Mouse (Mus musculus) CH12.LX (cell line): ENCODE measurements at regions not wholly inside any gene's neighbourhood (a gene's known extent, or its start where the extent isn't known, plus 50 kb on each side); places are given as distances from the start of the nearest gene placed in this dataset.

Experiments
- DNase-seq: peaks from one replicate; pipeline ENCODE4 v3.0.0-alpha.2; 2013; ENCODE audit errors: extremely low read depth
- H3K27ac ChIP-seq: 2 replicates; pipeline ENCODE4 v1.5.1; 2012; ENCODE audit warnings: low read depth, mild to moderate bottlenecking, control low read depth, moderate library complexity; ENCODE audit not compliant: insufficient read depth
- H3K27me3 ChIP-seq: replicated peaks from 2 replicates; pipeline ENCODE3; 2012; ENCODE audit warnings: inconsistent platforms
- H3K36me3 ChIP-seq, 2 experiments: replicated peaks in 1 of 2; 2 replicates each; pipeline versions ENCODE3 to v1.6.1; 2012; ENCODE audit warnings: inconsistent platforms in 1 of 2, low read length in 1 of 2, mild to moderate bottlenecking in 1 of 2, mixed read lengths in 1 of 2, moderate library complexity in 1 of 2; ENCODE audit not compliant: control insufficient read depth in 1 of 2, insufficient read depth in 1 of 2
- H3K4me1 ChIP-seq, 2 experiments: 2 replicates each; pipeline ENCODE4 v1.6.1; 2012; ENCODE audit warnings: inconsistent platforms in 1 of 2, moderate library complexity in 1 of 2; ENCODE audit not compliant: insufficient read depth in 2 of 2, control insufficient read depth in 1 of 2
- H3K4me2 ChIP-seq: 2 replicates; pipeline ENCODE4 v1.6.1; 2012; ENCODE audit warnings: low read depth, mild to moderate bottlenecking, control low read depth; ENCODE audit not compliant: poor library complexity, insufficient read depth, severe bottlenecking
- H3K4me3 ChIP-seq, 3 experiments: fragments of 150-350 bp in 1 of 3; sonication (generic) in 1 of 3; replicated peaks in 1 of 3; 2 replicates each; pipeline versions ENCODE3 to v1.5.1; 2011 to 2012; ENCODE audit warnings: low read depth in 2 of 3, low read length in 2 of 3, mild to moderate bottlenecking in 2 of 3, moderate library complexity in 2 of 3, control low read depth in 1 of 3, improper control_type of control experiment in 1 of 3, inconsistent platforms in 1 of 3, mixed read lengths in 1 of 3; ENCODE audit not compliant: poor library complexity in 1 of 3
- H3K79me2 ChIP-seq: replicated peaks from 2 replicates; pipeline ENCODE4 v1.6.1; 2012; ENCODE audit warnings: mild to moderate bottlenecking, moderate library complexity; ENCODE audit not compliant: control insufficient read depth, poor library complexity, insufficient read depth, severe bottlenecking; ENCODE audit errors: extremely low read depth
- H3K9ac ChIP-seq: 2 replicates; pipeline ENCODE4 v1.6.1; 2012; ENCODE audit warnings: low read depth, mild to moderate bottlenecking, control low read depth, moderate library complexity; ENCODE audit not compliant: insufficient read depth
- H3K9me3 ChIP-seq: replicated peaks from 2 replicates; pipeline ENCODE3; 2012; ENCODE audit warnings: low read length, inconsistent platforms, mixed read lengths
- BHLHE40 ChIP-seq: IDR thresholded peaks from 2 replicates; pipeline ENCODE4 v1.6.1; 2011; ENCODE audit warnings: mild to moderate bottlenecking, low read depth, low read length, improper control_type of control experiment
- CHD2 ChIP-seq: IDR thresholded peaks from 2 replicates; pipeline ENCODE4 v1.6.1; 2011; ENCODE audit warnings: low read length, improper control_type of control experiment
- EP300 ChIP-seq: IDR thresholded peaks from 2 replicates; pipeline ENCODE4 v1.6.1; 2011; ENCODE audit warnings: low read length, improper control_type of control experiment
- GABPA ChIP-seq: IDR thresholded peaks from 2 replicates; pipeline ENCODE4 v1.6.1; 2012; ENCODE audit warnings: low read depth, low read length, improper control_type of control experiment, inconsistent platforms; ENCODE audit not compliant: insufficient replicate concordance
- HCFC1 ChIP-seq: IDR thresholded peaks from 2 replicates; pipeline ENCODE4 v1.6.1; 2012; ENCODE audit warnings: low read depth, mild to moderate bottlenecking, inconsistent platforms, low read length, improper control_type of control experiment
- IRF4 ChIP-seq: IDR thresholded peaks from 2 replicates; pipeline ENCODE4 v1.6.1; 2014; ENCODE audit warnings: low read depth, mild to moderate bottlenecking, inconsistent platforms, low read length, improper control_type of control experiment
- KAT2A ChIP-seq: IDR thresholded peaks from 2 replicates; pipeline ENCODE4 v1.6.1; 2012; ENCODE audit warnings: low read length, improper control_type of control experiment, inconsistent platforms; ENCODE audit not compliant: insufficient replicate concordance
- MEF2A ChIP-seq: IDR thresholded peaks from 2 replicates; pipeline ENCODE4 v1.6.1; 2014; ENCODE audit warnings: low read depth, mild to moderate bottlenecking, inconsistent platforms, low read length, improper control_type of control experiment, borderline replicate concordance
- MXI1 ChIP-seq: IDR thresholded peaks from 2 replicates; pipeline ENCODE4 v1.6.1; 2011; ENCODE audit warnings: mild to moderate bottlenecking, low read depth, low read length, improper control_type of control experiment
- PAX5 ChIP-seq: IDR thresholded peaks from 2 replicates; pipeline ENCODE4 v1.6.1; 2012; ENCODE audit warnings: low read length, inconsistent platforms, mixed read lengths
- POLR2AphosphoS2 ChIP-seq: IDR thresholded peaks from 2 replicates; pipeline ENCODE4 v1.6.1; 2011; ENCODE audit warnings: low read depth, low read length, improper control_type of control experiment
- TCF12 ChIP-seq: IDR thresholded peaks from 2 replicates; pipeline ENCODE4 v1.6.1; 2014; ENCODE audit warnings: low read depth, mild to moderate bottlenecking, inconsistent platforms, low read length, improper control_type of control experiment
- ZC3H11A ChIP-seq: IDR thresholded peaks from 2 replicates; pipeline ENCODE4 v1.6.1; 2012; ENCODE audit warnings: low read depth, mild to moderate bottlenecking, inconsistent platforms, low read length, improper control_type of control experiment
- ZMIZ1 ChIP-seq: IDR thresholded peaks from 2 replicates; pipeline ENCODE4 v1.6.1; 2012; ENCODE audit warnings: low read depth, mild to moderate bottlenecking, inconsistent platforms, low read length, improper control_type of control experiment
- ZNF384 ChIP-seq: IDR thresholded peaks from 2 replicates; pipeline ENCODE4 v1.6.1; 2012; ENCODE audit warnings: low read depth, low read length, improper control_type of control experiment, inconsistent platforms
- dilution Hi-C: fragments of 300-500 bp; cut with MboI; formaldehyde crosslinking; loops from 2 replicates; pipeline ENCODE4 v1.14.3; 2020; ENCODE audit warnings: low sequenced_read_pairs; ENCODE audit not compliant: extremely low pct_unique_long_range_greater_than_20kb, extremely low pct_ligation_motif_present
- in situ Hi-C: fragments of 300-500 bp; cut with MboI; formaldehyde crosslinking; loops from 3 replicates; pipeline ENCODE4 v1.14.3; 2019; ENCODE audit warnings: low sequenced_read_pairs, low pct_ligation_motif_present, low pct_unique_long_range_greater_than_20kb, mixed read lengths

GRCm38 (mm10) chr13:112237917-112238316 lies 50.3 kb upstream of the Ankrd55 start:
- H3K27me3 ChIP-seq = no peaks in the 10 kb centered on the region
- H3K79me2 ChIP-seq = no peaks in the 10 kb centered on the region
- in situ Hi-C loops = no loop called here
- DNase-seq = no peak
- TF ChIP-seq GABPA = no peak
- TF ChIP-seq KAT2A = no peak
- no peak for TF ChIP-seq EP300
- no peak for TF ChIP-seq TCF12
- no peak for TF ChIP-seq CHD2
- no peak for TF ChIP-seq MEF2A
- TF ChIP-seq POLR2AphosphoS2 = no peak
- no peak for TF ChIP-seq HCFC1
- no peak for TF ChIP-seq PAX5
- no peak for TF ChIP-seq MXI1
- no peak for TF ChIP-seq ZC3H11A
- no peak for TF ChIP-seq ZNF384
- TF ChIP-seq ZMIZ1 = no peak
- TF ChIP-seq IRF4 = no peak
- no peak for TF ChIP-seq BHLHE40
- no peak overlapping the region for H3K27ac ChIP-seq
- no peaks in the 10 kb centered on the region for H3K9me3 ChIP-seq
- peaks cover 0 to 13% of the 10 kb centered on the region in 2 experiments; a peak in 3 of 4 replicates for H3K4me1 ChIP-seq
- no peaks in the 10 kb centered on the region for H3K36me3 ChIP-seq
- H3K9ac ChIP-seq = no peak overlapping the region
- no peak overlapping the region for H3K4me2 ChIP-seq
- H3K4me3 ChIP-seq = no peak overlapping the region
- dilution Hi-C loops = loop anchor here (25.0 kb wide), 1 partner anchor 451 kb away; no protein-coding TSS in a partner anchor
